Mouse (Mus musculus) Patski (cell line): ENCODE data around the gene Tmem256. TPM values are rescaled to one million over a fixed set of nuclear protein-coding genes. Genes with fewer than 3 reads are reported as not detected.

Source experiments
- ATAC-seq: fragments of 100-300 bp; one replicate; pipeline ENCODE4 v1.8.0; 2021
- CTCF ChIA-PET: fragments of 350-600 bp; sonication (Branson Sonifier 250); formaldehyde crosslinking; loops from one replicate; lab custom pipeline; 2022; ENCODE audit warnings: inconsistent platforms; lab: Charles Lee
- POLR2A ChIA-PET: fragments of 350-600 bp; sonication (Branson Sonifier 250); formaldehyde crosslinking; loops from one replicate; lab custom pipeline; 2022; ENCODE audit warnings: antibody characterized with exemption, inconsistent platforms; lab: Charles Lee
- DNase-seq: peaks from one replicate; pipeline ENCODE4 v3.0.0-alpha.2; 2011; ENCODE audit warnings: low read depth, low spot score
- H3K27me3 ChIP-seq: fragments of 371-371 bp; one replicate; pipeline ENCODE4 v1.5.1; 2021
- CTCF ChIP-seq: fragments of 100-300 bp; IDR thresholded peaks from one replicate; pipeline ENCODE4 v1.5.1; 2021
- in situ Hi-C: fragments of 300-500 bp; cut with MboI; formaldehyde crosslinking; loops from 3 replicates; pipeline ENCODE4 v1.11.1; 2018; ENCODE audit warnings: low pct_unique_long_range_greater_than_20kb, mixed read lengths
- polyA plus RNA-seq: library from polyadenylated mRNA; unstranded; gene quantifications from one replicate; pipeline ENCODE4 v1.2.3, GENCODE M21; 2021

Gene Tmem256
- polyA plus RNA-seq, 1 experiment from 2014 or later: 158 TPM

DNA sequence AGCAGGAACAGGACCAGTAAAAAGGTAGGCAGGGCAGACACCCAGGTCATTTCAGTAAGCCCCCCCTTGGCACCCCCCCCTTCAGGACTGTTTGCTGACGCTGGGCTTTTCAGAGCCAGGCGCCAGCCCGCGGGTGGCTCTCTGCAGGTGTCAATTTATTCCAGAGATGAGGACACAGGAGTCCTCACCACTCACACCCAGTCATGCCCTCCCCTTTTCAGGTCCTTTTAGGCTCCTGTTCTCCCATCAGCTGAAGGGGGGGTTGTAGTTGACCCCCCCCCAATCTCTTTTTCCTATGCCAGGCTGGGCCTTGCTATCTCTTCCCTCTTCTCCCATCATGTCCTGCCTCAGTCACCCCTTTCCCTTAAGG is 2.4 kb upstream of the Tmem256 start:
- DNase-seq: no peak
- ATAC-seq: no peak
- POLR2A ChIA-PET: interaction anchor here (1.1 to 1.2 kb wide), 2 partner anchors 11 to 119 kb away, joined by 3 read pairs; no protein-coding TSS in a partner anchor
- in situ Hi-C loops: no loop called here
- H3K27me3 ChIP-seq: no peaks in the 10 kb centered on the region
- CTCF ChIA-PET: interaction anchor here (1.4 kb wide), 1 partner anchor 29 kb away, joined by 3 read pairs; no protein-coding TSS in a partner anchor
- no peak for TF ChIP-seq CTCF

DNA sequence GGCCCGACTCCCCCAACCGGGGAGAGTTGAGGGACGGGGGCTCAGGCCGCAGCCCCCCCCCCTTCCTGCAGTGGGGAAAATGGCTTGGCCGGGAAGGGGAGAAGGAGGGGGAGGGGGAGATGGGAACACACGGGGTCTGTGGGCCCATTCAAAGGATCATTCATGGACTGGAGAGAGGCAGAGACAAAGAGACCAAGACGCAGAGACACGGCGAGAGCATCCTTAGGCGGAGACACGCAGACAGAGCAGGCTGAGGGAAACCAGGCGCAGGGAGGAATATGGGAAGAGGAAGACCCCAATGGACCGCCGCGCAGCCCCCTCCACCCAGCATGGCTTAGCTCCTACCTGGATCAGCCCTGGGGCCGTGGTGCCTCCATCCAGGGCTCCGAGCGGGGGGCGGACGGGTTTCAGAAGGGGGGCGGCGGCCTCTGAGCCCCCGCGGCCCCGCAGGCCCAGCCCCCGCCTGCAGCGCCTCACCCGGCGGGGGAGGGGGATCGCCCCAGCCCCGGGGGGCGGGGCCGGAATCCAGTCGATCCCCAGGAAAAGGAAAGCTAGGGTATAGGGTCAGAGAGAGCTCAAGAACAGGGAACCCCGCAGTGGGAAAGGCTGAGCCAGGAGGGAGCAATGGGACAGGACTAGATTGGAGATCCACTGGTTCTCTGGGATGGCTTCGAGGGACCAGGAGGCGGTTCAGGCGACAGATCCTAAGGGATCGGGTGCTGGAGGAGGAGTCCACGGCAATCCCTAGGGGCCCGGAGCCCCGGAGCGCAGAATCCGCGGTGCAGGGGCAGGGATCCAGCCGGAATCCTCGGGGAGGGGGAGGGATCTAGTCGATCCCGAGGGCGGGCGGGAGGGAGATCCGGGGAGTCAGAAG is 1.4 kb upstream of the Tmem256 start:
- POLR2A ChIA-PET: interaction anchor here (1.2 to 1.8 kb wide), 2 partner anchors 10 to 12 kb away, joined by 3 to 5 read pairs; no protein-coding TSS in a partner anchor
- CTCF ChIA-PET: interaction anchor here (1.4 kb wide), 1 partner anchor 30 kb away, joined by 3 read pairs; no protein-coding TSS in a partner anchor
- TF ChIP-seq CTCF: no peak
- no peak for ATAC-seq
- no peaks in the 10 kb centered on the region for H3K27me3 ChIP-seq
- DNase-seq: no peak
- in situ Hi-C loops: no loop called here

DNA sequence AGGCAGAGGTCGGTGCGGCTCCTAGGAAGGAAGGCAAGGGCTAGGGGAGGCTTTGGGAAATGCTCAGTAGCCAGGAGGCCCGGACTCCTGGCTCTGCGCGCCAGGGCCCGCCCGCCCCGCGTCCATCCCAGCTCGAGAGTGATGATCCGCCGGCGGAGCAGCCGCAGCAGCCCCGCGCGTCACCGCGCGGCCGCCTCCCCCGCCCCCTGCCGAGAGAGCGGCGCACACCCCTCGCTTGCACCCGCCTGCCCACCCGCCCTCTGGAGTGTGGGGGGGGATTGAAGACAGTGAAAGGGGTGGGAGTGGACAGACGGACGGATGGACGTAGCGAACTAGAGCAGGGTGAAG is 736 bp upstream of the Tmem256 start, which contains the start of gene Nlgn2:
Nlgn2 (minus strand) TSS at position 181 of the 348 bp plus-strand sequence.
- peak; percentile 47 for ATAC-seq
- no peak for DNase-seq
- in situ Hi-C loops: no loop called here
- ChIA-PET POLR2A (interaction anchor here (1.1 to 1.8 kb wide), 2 partner anchors 9 to 59 kb away, joined by 4 to 5 read pairs; no protein-coding TSS in a partner anchor), CTCF (interaction anchor here (1.4 kb wide), 1 partner anchor 31 kb away, joined by 3 read pairs; no protein-coding TSS in a partner anchor)
- H3K27me3 ChIP-seq: no peaks in the 10 kb centered on the region
- no peak for TF ChIP-seq CTCF

DNA sequence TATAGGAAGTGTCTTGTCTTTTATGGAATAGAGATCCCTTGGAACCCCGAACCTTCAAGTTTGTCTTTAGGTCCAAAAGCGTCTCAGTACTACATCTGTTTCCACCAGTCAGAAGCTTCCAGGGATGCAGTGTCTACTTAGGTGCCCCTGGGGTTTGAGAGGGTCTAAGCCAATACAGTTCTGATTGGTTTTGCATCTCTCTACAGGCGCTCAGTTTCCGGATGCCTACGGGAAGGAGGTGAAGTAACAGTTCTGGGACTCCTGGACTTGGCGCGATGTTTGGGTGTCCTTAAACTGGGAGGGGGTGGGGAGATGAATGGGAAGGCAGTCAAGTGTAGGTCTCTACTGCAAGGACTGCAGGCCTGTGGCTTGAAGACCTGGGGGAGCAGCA is 395 bp downstream of the Tmem256 start:
- CTCF ChIA-PET: no interaction called here
- ATAC-seq (no peak), DNase-seq (peak; percentile 15)
- in situ Hi-C loops: no loop called here
- TF ChIP-seq CTCF: no peak
- no peaks in the 10 kb centered on the region for H3K27me3 ChIP-seq
- POLR2A ChIA-PET: interaction anchor here (0.7 to 1.1 kb wide), 2 partner anchors 16 to 60 kb away, joined by 3 to 4 read pairs; no protein-coding TSS in a partner anchor

DNA sequence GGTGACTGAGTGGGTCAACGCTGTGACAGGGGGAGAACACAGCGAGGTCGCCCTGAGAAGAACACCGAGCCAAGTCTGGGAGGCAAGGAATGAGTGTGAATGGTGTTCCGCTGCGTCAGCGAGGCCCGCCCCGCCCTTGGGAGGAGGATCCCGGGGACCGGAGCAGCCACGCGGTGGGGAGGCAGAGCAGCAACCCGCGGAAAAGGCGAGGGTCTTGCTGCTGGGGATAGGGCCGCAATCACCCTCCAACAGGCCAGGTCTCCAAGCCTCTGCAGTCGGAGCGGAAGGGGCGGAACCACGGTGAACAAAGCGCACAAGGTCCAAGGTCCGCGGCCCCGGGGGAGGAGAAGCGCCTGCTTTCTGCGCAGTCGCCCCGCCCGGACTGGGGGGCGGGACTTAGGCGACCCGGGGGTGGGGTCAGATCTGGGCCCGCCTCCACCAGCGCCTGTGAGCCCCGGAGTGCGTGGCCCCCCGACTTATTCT is 7.9 kb downstream of the Tmem256 start, which contains the start of gene Plscr3:
Plscr3 (plus strand) TSS at position 179 of the 483 bp plus-strand sequence.
- peak; percentile 85 for ATAC-seq
- in situ Hi-C loops: no loop called here
- DNase-seq: peak; percentile 46
- ChIA-PET POLR2A (interaction anchor here (1.1 kb wide), 1 partner anchor 9 kb away, joined by 5 read pairs; the partner anchor contains the start of genes Nlgn2 and Tmem256), CTCF (no interaction called here)
- no peaks in the 10 kb centered on the region for H3K27me3 ChIP-seq
- no peak for TF ChIP-seq CTCF

DNA sequence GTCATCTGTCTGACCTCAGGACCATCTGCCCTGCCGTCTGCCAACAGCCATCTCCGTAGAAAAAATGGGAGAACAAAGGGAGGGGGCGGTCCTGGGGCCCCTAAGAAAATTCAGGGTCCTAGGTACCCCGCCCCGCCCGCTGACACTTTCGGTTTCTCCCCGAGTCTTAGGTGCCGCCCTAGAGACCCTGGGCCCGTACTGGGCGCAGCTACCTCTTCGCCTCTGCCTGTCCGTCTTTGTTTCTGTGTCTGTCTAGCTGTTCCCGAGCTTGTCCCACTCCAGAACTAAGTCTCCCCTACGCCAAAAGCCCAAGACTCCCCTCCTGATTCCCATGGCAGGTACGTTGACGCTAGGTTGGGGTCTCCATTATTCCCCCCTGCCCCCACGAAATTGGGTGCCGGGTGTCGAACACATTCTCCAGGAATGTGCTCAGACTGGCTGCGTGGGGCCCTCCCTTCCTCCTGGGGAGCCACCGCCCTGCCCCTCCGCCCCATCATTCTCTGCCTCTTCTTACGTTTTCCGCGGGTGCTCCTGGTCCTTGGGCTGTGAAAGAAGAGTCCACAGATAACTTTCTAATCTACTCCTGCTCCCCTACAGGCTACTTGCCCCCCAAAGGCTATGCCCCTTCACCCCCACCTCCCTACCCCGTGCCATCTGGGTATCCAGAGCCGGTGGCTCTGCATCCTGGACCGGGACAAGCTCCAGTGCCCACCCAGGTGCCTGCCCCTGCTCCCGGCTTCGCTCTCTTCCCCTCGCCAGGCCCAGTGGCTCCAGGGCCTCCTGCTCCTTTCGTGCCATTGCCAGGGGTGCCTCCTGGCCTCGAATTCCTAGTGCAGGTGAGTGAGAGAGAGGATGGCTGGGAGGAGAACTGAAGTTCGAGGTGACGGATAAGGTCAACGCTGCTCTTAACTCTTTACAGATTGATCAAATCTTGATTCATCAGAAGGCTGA is 8.7 kb downstream of the Tmem256 start:
- ChIA-PET CTCF (no interaction called here), POLR2A (interaction anchor here (1.1 kb wide), 1 partner anchor 10 kb away, joined by 5 read pairs; the partner anchor contains the start of genes Nlgn2 and Tmem256)
- TF ChIP-seq CTCF: no peak
- no peaks in the 10 kb centered on the region for H3K27me3 ChIP-seq
- in situ Hi-C loops: no loop called here
- DNase-seq (no peak), ATAC-seq (no peak)

DNA sequence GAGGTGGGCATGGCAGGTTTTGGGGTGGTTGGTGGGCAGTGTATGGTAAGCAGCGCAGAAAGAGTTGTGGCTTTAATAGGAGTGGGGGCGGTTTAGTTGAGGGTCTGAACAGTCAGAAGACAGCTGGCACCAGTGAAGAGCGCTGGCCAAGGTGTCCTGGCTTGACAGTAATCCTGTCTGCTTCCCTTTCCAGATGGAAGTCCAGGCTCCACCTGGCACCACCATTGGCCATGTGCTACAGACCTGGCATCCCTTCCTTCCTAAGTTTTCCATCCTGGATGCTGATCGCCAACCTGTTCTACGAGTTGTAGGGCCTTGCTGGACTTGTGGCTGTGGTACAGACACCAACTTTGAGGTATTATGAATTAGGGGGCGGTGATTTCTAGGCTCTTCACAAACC is 9.7 kb downstream of the Tmem256 start:
- no peak for ATAC-seq
- in situ Hi-C loops: no loop called here

DNA sequence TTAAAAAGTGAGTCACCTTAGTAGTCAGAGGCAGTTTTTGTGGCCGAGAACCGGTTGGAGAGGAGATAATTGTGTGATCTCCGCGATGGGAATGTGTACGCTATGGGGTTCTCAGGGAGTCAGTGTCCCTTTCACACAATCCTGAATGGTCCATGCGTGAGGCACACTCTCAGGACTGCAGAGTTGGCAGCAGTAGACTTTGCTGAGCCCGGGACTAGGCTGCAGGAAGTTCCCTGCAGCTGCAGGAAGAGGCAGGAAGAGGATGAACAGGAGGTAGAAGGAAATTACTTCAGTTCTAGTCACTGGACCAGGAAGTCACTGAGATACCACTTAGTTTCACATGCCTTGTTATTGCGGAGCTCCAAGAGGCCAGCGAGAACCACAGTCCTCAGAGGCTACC is 10.8 kb downstream of the Tmem256 start:
- no peak for ATAC-seq
- ChIA-PET POLR2A (no interaction called here), CTCF (no interaction called here)
- no peaks in the 10 kb centered on the region for H3K27me3 ChIP-seq
- in situ Hi-C loops: no loop called here
- no peak for TF ChIP-seq CTCF
- no peak for DNase-seq

More for the DNA sequence above, 9.7 kb downstream of the Tmem256 start:
- no peaks in the 10 kb centered on the region for H3K27me3 ChIP-seq
- DNase-seq: no peak
- no peak for TF ChIP-seq CTCF
- ChIA-PET CTCF (no interaction called here), POLR2A (no interaction called here)

DNA sequence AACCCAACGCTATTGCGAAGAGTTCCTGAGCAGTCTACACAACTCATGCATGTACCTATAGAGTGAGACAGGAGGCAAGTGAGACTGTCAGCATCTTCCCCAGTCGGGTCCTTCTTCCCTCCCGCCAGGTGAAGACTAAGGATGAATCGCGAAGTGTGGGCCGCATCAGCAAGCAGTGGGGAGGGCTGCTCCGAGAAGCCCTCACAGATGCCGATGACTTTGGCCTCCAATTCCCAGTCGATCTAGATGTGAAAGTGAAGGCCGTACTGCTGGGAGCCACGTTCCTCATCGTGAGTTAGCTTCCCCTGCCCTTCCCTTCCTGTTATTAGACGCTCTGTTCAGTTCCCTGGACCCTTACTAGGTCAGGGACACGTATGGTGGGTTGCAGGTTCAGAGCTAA is 11.6 kb downstream of the Tmem256 start:
- CTCF ChIA-PET: no interaction called here
- in situ Hi-C loops: no loop called here
- POLR2A ChIA-PET: no interaction called here
- ATAC-seq (no peak), DNase-seq (no peak)
- no peaks in the 10 kb centered on the region for H3K27me3 ChIP-seq
- no peak for TF ChIP-seq CTCF

DNA sequence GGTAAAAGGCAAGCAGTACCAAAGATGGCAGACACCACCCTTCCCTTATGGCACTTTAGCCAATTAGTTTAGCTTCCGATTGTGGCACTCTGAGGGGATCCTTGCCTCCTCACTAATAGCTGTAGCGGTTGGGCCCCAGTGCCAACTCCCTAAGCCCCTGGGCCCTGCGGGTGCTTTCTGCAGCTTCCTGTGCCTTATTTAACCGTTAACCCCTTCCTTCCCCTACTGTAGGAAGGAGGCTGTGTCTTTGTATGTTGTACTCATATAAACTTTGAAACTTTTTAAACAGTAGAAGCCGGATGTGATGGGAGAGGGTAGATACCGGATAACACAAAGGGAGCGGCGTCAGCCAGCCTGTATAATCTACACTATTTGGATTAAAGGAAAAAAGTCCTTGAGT is 12.4 kb downstream of the Tmem256 start:
- in situ Hi-C loops: no loop called here
- DNase-seq (no peak), ATAC-seq (no peak)
- no peaks in the 10 kb centered on the region for H3K27me3 ChIP-seq
- ChIA-PET CTCF (interaction anchor here (1.3 kb wide), 1 partner anchor 21 kb away, joined by 4 read pairs; no protein-coding TSS in a partner anchor), POLR2A (interaction anchor here (0.6 to 1.0 kb wide), 2 partner anchors 20 to 54 kb away, joined by 4 read pairs; no protein-coding TSS in a partner anchor)
- TF ChIP-seq CTCF: no peak
